Mouse (Mus musculus): ENCODE measurements around the gene Zmiz1.

The Zmiz1 gene

DNA sequence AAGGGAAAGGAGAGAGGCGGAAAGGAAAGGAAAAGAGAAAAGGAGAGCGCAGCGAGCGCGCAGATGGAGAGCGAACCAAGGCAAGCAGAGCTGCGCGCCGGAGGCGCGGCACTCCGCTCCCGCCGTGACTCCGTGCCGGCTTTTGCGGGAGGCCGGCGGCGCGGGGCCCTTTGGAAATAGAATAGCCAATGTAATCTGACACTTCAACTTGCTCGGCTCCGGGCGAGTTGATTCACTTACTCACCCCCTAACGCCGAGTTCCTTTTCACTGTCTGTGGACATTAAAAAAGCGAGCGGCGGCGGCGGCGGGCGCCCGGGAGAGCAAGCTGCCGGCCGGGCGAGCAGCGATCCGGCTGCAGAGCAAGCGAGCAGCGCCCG, at the start of gene Zmiz1:
TSS of gene Zmiz1 (plus strand) at position 170 of the 378 bp plus-strand sequence.
- DNase-seq (ENCODE audit: extremely low read depth, insufficient read length, low spot score), result peak; percentile 94

DNA sequence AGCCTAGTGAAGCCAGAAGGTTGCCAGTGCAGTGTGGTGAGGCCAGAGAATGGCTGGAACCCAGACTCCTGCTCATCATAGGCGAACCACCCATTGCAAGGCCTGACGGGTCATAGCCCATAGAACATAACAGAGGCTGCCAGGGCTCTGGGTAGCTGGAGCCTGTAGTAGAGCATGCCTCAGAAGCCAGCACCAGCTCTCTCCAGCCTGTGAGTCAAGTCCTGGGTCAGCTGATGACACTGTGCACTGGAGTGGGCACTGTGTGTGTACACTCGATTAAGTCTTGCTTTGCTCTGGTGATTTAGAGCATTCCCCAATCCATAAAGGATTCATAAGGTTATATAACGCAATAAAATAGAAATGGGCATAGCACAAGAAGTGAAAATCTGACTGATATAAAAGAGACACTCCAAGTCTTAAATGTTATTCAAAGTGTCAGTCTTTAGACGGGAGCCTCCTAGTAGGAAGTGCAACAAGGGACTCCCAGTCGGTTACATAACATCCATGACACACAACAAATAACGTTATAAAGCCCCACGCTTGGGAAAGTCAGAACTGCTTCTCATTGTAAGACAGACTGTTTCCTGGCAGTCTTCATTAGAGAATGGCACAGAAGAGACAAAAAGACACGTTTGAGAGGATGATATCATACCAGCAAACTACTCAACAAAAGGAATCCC, 47.0 kb upstream of the Zmiz1 start:
- no peak for DNase-seq (ENCODE audit: extremely low read depth, insufficient read length, low spot score)

DNA sequence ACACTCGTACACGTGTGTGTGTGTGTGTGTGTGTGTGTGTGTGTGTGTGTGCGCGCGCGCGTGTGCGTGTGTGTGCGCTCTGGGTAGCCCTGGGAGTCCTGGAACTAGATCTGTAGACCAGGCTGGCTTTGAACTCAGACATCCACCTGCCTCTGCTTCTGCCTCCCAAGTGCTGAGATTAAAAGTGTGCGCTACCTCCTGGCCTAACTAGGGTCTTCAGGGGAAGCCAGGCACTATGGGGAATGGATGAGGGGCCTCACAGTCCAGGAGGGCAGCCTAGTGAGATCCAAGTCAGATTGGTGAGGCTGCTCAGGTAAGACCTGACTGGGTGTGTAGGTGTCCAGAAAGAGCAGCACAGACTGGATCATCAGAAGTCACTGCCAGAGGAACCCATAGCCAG, 46.2 kb upstream of the Zmiz1 start:
- DNase-seq (ENCODE audit: extremely low read depth, insufficient read length, low spot score), result no peak

DNA sequence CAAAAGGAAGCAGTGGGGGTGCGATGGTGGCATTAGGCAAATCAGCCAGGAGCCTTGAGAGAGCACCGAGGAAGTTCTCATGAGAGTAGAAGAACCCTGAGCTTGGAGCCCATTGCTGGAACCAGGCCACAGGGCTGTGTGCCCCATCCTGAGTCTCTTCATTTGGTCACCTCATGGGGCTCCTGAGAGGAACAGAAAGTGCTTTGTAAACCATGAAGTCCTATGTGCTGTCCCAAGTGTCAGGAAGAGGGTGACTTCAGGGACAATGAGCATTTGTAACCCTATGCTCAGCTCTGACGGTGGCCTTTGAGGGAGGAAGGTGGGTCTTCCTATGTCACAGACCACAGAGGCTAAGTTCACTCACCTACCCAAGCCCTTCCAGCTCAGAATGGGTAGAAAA, 45.5 kb upstream of the Zmiz1 start:
- DNase-seq (ENCODE audit: extremely low read depth, insufficient read length, low spot score), result no peak

DNA sequence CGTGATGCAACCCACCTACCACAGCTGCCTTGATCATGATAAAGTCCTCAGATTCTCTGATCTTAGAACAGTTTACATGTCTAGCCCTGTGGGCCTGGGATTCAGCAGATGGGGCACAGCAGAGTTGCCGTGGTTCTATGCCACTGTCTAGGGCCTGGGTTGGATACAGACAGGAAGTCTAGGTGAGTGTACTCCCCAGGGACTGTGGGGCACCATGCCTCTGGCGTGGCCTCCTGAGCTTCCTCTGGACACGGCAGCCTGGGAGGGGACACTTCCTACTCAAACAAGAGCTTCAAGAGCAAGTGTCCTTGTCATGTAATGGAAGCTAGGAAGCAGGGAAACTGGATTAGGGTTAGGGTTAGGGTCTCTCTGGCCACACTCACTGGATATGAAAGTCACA, 44.9 kb upstream of the Zmiz1 start:
- DNase-seq (ENCODE audit: extremely low read depth, insufficient read length, low spot score), result peak; percentile 39

DNA sequence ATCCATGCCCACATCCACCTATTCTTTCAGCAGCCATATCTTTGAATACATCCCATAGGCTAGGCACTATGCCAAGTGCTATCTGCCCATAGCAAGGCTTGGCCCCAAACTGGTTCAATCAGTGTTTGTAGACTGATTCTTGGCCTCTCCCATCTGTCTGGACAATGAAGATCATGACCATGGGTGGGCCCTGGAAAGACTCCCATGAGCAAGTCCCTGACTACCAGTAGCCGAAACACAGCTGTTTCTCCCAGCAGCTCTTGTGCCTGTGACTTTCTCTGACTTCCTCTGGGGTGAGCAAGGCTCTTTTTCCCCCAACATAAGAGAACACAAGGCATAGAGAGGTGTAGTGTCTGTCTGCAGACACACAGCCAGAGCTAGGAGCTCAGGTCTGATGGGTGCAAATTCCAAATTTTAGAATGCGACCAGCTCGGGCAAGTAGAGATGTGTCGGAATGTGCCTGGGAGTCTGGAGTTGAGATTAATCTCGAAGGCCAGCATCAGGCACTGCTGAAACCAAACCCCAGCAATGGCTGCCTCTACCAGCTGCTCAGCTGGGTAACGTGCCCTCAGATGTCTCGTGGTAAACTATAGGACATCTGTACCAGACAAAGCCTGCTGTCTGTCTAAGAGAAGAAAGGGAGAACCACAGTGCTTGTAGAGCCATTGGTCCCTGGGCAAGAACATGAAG, 38.8 kb upstream of the Zmiz1 start:
- no peak for DNase-seq (ENCODE audit: extremely low read depth, insufficient read length, low spot score)

DNA sequence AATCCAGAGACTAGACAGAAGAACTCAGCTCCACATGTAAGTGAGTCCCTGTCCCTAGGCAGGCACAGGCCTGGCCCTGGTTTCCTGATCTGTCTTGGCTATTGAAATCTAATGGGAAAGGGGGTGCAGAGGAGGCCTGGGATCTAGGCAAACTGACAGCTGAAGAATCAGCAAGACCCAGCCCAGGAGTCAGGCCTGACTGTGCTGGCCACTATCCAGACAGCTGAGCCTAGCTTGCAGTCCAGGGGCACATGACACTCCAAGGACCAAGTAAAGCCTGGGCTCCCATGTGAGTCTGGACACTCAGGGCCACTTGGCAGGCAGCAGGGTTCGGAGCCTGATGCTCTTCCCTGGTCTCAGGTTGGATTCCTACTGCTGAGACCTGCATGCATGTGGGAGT, 38.0 kb upstream of the Zmiz1 start:
- DNase-seq (ENCODE audit: extremely low read depth, insufficient read length, low spot score), result no peak

DNA sequence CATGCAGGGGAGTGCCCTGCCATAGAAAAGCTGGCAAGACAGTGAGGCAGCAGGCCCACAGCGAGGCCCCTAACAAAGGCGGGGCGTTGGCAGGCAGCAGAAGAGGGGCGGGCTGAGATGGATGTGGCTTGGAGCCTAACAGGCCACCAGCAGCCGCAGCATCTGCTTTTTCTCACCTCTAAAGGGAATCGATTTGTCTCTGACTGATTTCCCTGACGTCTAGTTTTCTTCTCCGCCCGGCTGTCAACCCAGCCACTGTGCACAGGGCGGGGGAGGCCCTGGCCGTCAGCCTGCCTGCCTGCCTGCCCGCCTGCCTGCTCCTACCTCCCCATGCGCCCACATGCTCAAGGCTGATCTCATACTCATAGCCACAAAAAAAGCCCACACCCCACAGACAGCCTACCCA, 37.4 kb upstream of the Zmiz1 start:
- DNase-seq (ENCODE audit: extremely low read depth, insufficient read length, low spot score), result no peak

DNA sequence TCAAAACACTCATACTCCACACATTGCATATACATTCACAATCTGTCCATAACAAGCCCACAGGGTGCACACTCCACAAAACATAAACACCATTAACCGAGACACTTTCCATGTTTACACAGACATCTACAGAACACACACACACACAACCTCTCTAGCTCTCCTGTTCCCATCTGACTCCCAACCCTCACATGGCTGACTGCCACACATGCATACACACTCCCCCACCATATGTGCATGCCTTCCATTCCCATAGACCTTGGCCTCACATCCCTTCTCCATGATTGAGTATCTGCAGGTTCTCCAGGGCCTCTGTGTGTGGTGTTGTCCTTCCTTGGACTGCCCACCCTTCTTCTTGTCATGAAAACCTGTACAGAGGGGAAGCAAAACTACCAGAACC, 36.0 kb upstream of the Zmiz1 start:
- no peak for DNase-seq (ENCODE audit: extremely low read depth, insufficient read length, low spot score)

DNA sequence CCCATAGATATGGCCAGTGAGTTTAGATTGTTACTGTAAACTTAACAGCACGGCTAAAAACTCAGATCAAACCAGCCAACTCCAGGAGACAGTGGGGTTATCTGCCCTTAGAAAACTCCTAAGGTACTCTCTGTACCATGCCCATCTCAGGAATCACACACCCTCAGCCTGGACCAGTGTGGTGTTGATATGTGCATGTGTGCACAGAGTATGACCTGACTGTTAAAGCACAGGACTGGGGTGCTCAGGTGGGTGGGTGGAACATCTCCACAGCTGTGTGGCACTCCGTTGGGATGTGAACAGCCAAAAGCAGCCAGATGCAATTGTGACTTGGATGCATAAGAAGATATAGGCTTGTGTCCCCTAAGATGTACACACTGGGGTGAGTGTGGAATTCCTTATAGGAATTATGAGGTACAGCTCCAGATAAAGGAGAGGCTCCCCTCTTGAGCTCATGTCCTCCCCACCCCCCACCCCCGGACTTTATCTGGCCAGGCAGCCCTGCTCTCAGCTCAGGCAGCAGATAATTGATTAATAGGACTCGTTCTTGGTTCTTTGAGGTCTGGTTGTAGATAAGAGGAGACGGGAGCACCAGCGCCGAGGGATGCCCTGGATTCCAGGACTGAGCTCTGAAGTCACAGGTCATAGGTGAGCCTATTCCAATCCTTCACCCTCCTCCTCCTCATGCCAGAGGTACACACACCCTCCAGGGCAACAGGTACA, 35.1 kb upstream of the Zmiz1 start:
- DNase-seq (ENCODE audit: extremely low read depth, insufficient read length, low spot score), result no peak

DNA sequence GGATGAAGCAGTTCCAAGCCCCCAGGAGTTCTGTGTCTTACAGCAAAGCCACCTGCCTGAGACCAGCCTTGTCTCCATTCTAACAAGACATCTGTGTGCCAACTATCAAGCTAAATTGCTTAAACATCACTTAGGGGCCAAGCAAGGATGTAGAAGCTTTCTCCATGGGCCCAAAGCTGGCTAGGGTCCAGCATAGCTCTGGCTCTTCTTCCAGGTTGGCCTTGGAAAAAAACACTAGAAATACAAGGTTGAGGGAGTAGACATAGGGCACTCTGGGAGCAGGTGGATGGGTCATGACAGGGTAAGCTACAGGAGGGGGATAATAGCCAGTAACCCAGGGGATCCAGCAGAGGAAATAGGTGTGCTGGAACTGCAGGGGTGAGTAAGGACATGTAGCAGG, 20.7 kb upstream of the Zmiz1 start:
- no peak for DNase-seq (ENCODE audit: extremely low read depth, insufficient read length, low spot score)

DNA sequence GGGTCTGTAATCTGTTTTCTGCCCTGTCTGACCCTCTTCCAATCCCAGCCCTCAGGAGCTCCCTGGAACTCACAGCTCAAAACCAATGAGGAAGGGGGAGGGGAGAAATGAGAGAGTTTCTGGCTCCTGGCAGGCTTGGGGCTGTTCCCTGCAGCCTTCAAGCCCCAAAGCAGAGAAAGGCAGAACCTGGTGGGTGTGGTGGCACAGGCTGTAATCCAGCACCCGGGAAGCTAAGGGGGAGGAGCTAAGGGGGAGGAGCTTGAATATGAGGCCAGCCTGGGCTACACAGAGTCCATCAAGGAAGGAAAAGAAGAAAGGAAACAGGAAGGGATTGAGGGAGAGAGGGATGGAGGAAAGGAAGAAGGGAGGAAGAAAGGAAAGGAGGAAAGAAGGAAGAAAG, 18.9 kb upstream of the Zmiz1 start:
- no peak for DNase-seq (ENCODE audit: extremely low read depth, insufficient read length, low spot score)

DNA sequence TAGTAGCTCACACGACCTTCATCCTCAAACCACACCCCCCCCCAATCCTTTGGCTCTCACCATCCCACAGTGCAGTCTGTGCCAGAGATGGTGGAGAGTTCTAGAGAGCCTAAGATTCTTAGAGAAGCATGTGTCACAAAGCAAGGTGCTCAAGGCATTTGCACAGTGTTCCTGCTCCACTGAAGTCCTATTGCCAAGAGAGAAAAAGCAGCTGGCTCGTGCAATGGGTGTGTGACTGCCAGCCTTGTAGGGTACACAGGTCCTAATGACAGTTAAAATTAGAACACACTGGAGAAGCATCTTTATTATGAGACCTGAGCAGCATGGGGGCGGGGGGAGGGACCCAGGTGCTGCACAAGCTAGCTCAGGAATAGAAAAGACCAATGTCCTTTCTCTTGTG, 18.2 kb upstream of the Zmiz1 start:
- no peak for DNase-seq (ENCODE audit: extremely low read depth, insufficient read length, low spot score)

DNA sequence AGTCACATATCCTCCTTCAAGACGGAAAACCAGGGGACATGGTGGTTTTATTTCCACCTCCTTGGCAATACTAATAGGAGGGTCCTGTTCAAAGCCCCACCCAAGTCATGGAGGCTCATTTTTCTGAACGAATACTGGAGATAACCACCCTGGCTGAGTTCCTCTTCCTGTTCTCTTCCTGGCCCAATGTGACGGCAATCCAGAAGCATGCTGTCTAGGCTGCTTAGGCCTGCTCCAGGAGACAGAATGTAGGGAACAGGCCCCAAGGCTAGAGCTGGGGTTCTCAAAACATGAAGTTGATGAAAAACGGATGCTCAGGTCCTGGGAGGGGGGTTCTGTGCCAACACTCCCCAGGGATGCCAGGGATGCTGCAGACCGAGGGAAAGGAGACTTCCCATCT, 17.5 kb upstream of the Zmiz1 start:
- DNase-seq (ENCODE audit: extremely low read depth, insufficient read length, low spot score), result no peak

DNA sequence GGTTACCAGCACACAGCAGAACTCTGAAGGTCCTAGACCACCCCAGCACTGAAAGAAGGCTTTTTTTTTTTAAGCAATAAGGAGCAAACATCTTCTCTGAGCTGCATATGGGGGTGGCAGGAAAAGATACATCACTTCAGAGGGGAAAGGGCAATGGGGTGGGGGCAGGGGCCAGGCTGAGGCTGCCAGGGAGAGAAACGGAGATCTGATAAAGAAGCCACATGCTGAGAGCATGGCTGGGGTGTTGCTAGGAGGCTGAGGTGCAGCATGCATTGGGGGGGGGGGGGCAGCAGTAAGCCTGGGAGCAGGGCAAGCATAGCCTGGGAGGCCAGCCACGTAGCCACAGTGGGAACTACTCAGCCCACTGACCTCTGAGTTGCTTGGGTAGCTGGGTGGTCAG, 16.3 kb upstream of the Zmiz1 start:
- DNase-seq (ENCODE audit: extremely low read depth, insufficient read length, low spot score), result no peak

DNA sequence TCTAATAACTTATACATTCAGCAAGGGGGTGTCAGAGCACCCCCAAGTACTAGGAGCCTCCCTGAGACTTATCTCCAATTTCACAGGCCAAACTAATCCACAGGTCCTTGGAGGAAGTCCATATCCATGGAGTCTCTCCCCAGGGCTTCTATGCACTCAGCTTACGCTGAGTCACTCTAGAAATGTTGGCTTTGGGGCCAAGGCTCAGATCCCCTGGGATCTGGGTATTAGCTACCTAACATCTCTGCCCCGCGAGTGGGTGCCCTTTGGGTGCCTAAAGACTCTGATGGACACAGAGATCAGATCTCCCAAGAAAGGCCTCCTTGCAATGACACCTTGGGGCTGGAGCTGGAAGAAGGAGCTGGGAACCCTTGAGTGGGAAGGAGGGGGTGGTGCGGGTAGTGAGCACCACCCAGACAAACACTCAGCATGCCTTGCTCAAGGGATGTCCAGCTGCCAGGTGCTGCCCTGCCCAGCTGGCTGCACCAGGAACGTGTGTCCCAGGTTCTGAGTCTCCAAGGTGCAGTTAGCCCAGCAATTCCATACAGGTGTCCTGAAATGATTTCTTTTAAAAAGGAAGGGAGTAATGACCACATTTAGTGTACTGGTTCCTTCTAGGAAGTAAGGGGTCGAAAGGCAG, 11.7 kb upstream of the Zmiz1 start:
- peak; percentile 65 for DNase-seq (ENCODE audit: extremely low read depth, insufficient read length, low spot score)

DNA sequence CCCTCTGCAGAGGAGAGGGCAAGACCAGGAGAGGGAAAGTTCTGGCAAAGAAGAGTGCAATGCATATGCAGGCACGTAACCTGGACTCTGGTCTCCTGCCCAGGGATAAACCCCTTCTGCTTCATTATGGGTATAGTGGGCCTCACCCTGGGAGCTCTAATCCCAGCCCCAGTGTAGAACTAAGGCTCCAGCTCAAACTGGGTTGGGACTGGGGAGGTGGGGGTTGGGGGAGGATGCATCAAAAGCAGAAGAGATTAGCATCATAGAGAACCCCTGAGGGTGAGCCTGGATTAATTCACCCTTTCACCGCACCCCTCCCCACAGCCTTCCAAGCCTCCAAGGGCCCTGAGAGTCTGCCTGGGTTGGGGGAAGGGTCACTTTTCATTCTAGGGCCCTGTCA, 10.5 kb upstream of the Zmiz1 start:
- DNase-seq (ENCODE audit: extremely low read depth, insufficient read length, low spot score), result no peak

DNA sequence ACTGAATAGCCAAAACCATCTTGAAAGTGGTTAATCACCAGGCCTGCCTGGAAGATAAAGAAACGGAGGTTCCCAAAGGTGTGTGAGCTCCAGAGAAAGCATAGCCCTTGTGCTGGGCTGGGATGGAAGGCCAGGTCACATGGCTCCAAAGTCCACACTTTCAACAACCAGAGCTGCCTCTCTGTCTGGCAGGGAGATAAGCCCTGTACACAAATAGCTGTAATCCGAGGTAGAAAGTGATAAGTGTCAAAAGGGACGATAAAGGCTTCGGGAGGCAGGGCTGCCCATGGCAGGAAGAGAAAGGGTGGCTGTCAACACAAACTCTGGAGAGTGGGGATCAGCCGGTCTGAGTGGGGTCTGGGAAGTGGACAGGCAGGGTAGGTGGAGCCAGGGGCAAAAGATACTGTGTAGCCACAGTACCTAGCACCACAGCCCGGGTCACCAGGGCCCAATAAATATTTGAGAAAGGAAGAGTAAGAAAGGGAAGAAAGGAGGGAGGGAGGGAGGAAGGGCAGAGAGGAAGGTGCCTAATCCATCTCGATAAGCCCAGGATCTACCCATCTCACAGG, 7.8 kb upstream of the Zmiz1 start:
- no peak for DNase-seq (ENCODE audit: extremely low read depth, insufficient read length, low spot score)

DNA sequence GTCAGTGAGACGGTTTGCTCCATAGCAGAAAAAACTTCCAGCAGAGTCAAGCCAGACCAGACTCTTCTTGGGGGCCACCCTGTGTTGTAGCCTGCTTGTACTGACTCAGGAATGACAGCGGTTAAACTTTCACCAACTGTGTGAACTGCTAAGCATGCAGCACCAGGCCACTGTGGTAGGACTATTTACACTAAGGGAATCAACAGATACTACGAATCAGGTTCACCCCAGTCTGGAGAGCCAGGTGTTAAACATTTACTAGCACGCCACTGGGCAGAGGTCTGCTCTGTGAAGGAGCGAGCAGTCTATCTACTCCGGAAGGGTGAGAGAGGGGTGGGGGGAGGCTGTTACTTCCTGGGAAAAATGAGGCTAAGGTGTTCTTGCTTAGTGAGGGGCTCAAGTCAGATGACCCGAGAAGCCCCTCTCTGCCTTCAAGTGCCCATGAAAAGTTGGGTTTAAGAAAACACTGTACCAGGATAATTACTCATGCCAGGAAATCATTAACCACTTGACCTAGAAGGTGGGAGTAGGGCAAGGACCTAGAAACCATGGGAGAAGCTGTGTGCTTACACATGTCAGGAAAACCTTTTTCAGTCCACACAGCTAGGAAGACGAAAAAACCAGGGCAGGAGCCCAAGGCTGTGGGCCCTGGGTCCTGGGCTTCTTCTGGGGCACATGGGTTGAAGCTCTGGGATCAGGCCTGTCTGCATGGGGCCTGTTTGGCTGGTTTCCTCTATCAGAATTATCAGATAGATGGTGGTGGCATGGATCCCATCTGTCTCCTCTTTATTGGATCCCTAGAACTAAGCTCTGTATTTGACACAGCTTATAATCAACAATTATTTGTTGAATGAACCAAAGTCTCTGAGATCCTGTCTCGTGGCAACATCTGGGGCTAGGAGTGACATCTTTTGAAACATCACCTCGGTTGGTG, 7.0 kb upstream of the Zmiz1 start:
- no peak for DNase-seq (ENCODE audit: extremely low read depth, insufficient read length, low spot score)

DNA sequence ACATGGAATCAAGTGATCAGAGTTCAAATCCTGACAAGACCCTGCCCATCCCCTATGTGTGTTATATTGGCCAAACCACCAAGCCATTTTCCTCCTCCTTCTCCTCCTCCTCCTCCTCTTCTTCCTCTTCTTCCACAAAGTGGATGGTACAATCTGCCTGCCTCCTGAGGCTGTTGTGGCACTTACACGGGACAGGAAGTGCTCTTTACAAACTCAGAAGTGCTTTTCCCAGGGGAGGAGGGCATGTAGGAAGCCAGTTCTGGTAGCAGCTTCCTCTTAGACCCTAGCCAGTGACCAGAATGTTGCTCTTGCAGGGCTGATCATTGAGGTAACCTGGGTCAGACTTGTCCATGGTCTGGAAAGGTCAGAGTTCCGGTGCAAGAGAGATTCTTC, 6.4 kb upstream of the Zmiz1 start:
- DNase-seq (ENCODE audit: extremely low read depth, insufficient read length, low spot score), result no peak
